Mouse (Mus musculus) heart, adult 2 months (tissue): ENCODE measurements at regions not wholly inside any gene's neighbourhood (a gene's known extent, or its start where the extent isn't known, plus 50 kb on each side); places are given as distances from the start of the nearest gene placed in this dataset.

Experiments
- CTCF ChIP-seq: fragments of 200-600 bp; IDR thresholded peaks from 2 replicates; pipeline ENCODE4 v1.8.1; 2022; ENCODE audit warnings: antibody characterized with exemption, mild to moderate bottlenecking, moderate library complexity
- EP300 ChIP-seq: fragments of 200-500 bp; IDR thresholded peaks from 2 replicates; pipeline ENCODE4 v1.6.1; 2011; ENCODE audit warnings: low read depth, low read length, control low read depth; ENCODE audit not compliant: insufficient read depth
- POLR2A ChIP-seq: fragments of 200-500 bp; IDR thresholded peaks from 2 replicates; pipeline ENCODE4 v1.6.1; 2011; ENCODE audit warnings: mild to moderate bottlenecking, low read depth, low read length, control low read depth; ENCODE audit not compliant: insufficient read depth

DNA sequence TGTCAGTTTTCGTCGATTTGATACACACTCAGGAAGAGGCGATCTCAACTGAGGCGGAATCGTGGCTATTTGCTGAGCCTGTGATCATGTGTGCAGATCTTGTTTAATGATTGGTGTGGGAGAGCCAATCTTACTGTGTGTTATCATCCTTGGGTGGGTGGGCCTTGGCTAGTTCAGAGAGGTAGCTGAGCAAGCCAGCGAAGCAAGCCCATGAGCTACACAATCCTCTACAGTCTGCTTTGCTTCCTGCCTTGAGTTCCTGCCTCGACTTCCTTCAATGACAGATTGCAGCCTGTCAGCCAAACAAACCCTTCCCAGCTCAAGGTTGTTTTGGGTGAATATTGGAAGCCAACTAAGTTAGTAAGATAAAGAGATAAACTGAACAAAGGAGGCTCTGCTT is 74.0 kb upstream of the Tsc22d1 start:
- TF ChIP-seq CTCF (no peak), POLR2A (no peak), EP300 (no peak)
